Mouse (Mus musculus) CD8-positive naive resting alpha-beta T cell, adult 2 months (primary cell): Measurements from ENCODE around the gene Pnliprp1.

ENCODE experiments used
- DNase-seq, 2 experiments: peaks; one replicate each; pipeline ENCODE4 v3.0.0; 2022; ENCODE audit warnings: low read depth in 2 of 2, low spot score in 2 of 2

Pnliprp1 gene

GRCm38 (mm10) chr19:58728445-58729031 lies at the start of gene Pnliprp1:
TSS of gene Pnliprp1 (plus strand) at chr19:58728887.
- DNase-seq = no peak

GRCm38 (mm10) chr19:58688933-58689332 lies 39.8 kb upstream of the Pnliprp1 start:
- no peak for DNase-seq

- DNase-seq = no peak
Measured at GRCm38 (mm10) chr19:58695314-58695713, 33.4 kb upstream of the Pnliprp1 start.

GRCm38 (mm10) chr19:58696235-58696634 lies 32.5 kb upstream of the Pnliprp1 start:
- no peak for DNase-seq

GRCm38 (mm10) chr19:58704556-58704955 lies 24.1 kb upstream of the Pnliprp1 start:
- no peak for DNase-seq

GRCm38 (mm10) chr19:58708611-58709010 lies 20.1 kb upstream of the Pnliprp1 start:
- no peak for DNase-seq

- no peak for DNase-seq
Measured at GRCm38 (mm10) chr19:58717925-58718324, 10.8 kb upstream of the Pnliprp1 start.

GRCm38 (mm10) chr19:58720439-58720838 lies 8.2 kb upstream of the Pnliprp1 start:
- DNase-seq = no peak

- no peak for DNase-seq
Measured at GRCm38 (mm10) chr19:58726551-58726950, 2.1 kb upstream of the Pnliprp1 start.

- DNase-seq = no peak
Measured at GRCm38 (mm10) chr19:58727756-58728155, 931 bp upstream of the Pnliprp1 start.

- no peak for DNase-seq
Measured at GRCm38 (mm10) chr19:58733216-58733615, 4.5 kb downstream of the Pnliprp1 start.

- DNase-seq = no peak
Measured at GRCm38 (mm10) chr19:58738111-58738510, 9.4 kb downstream of the Pnliprp1 start.

- DNase-seq = no peak
Measured at GRCm38 (mm10) chr19:58741036-58741435, 12.3 kb downstream of the Pnliprp1 start.

GRCm38 (mm10) chr19:58742711-58743110 lies 14.0 kb downstream of the Pnliprp1 start:
- no peak for DNase-seq

GRCm38 (mm10) chr19:58743736-58744135 lies 15.0 kb downstream of the Pnliprp1 start:
- DNase-seq = no peak

- DNase-seq = no peak
Measured at GRCm38 (mm10) chr19:58747498-58748000, 18.9 kb downstream of the Pnliprp1 start.

GRCm38 (mm10) chr19:58750822-58751221 lies 22.1 kb downstream of the Pnliprp1 start:
- no peak for DNase-seq

- DNase-seq = no peak
Measured at GRCm38 (mm10) chr19:58751504-58751903, 22.8 kb downstream of the Pnliprp1 start.

- DNase-seq = no peak
Measured at GRCm38 (mm10) chr19:58758871-58759270, 30.2 kb downstream of the Pnliprp1 start.

- DNase-seq = no peak
Measured at GRCm38 (mm10) chr19:58759423-58759822, 30.7 kb downstream of the Pnliprp1 start, which contains the start of gene Pnliprp2. TSS of gene Pnliprp2 (plus strand) at chr19:58759719.

GRCm38 (mm10) chr19:58762316-58762715 lies 33.6 kb downstream of the Pnliprp1 start:
- no peak for DNase-seq

GRCm38 (mm10) chr19:58762848-58763541 lies 34.3 kb downstream of the Pnliprp1 start:
- no peak for DNase-seq

- DNase-seq = no peak
Measured at GRCm38 (mm10) chr19:58767329-58767728, 38.6 kb downstream of the Pnliprp1 start.
